Mouse (Mus musculus): ENCODE results near the gene Snapc3. TPM values are rescaled to one million over a fixed set of nuclear protein-coding genes. Genes with fewer than 3 reads are reported as not detected.
"Not testable (repeated sequence)": the region's sequence is repeated elsewhere in the genome, so short reads cannot be mapped to it uniquely, and the experiment has no call there.

The Snapc3 gene
- polyA plus RNA-seq, 1 experiment, result not detected

- WGBS, result 26% methylated on average over 7 of the region's 7 CpGs
- H3K27ac ChIP-seq (ENCODE audit: insufficient read depth, low read depth, low read length), result no peak overlapping the region
- no peak for TF ChIP-seq CTCF (IDR thresholded peaks at IDR 0.05; ENCODE audit: insufficient read depth, low read depth, low read length)
- TF ChIP-seq POLR2A (IDR thresholded peaks at IDR 0.05; ENCODE audit: insufficient read depth, low read depth, low read length), result no peak
- H3K4me3 ChIP-seq (ENCODE audit: insufficient read depth, low read depth, low read length), result no peak overlapping the region
- H3K4me1 ChIP-seq (ENCODE audit: control insufficient read depth, insufficient read depth, low read length), result no peaks in the 10 kb centered on the region
These were observed 83.5 kb downstream of the Snapc3 start for GRCm38 (mm10) chr4:83501037-83501430.

- no peak for TF ChIP-seq POLR2A (IDR thresholded peaks at IDR 0.05; ENCODE audit: insufficient read depth, low read depth, low read length)
- no peak for TF ChIP-seq CTCF (IDR thresholded peaks at IDR 0.05; ENCODE audit: insufficient read depth, low read depth, low read length)
- no peak overlapping the region for H3K4me3 ChIP-seq (ENCODE audit: insufficient read depth, low read depth, low read length)
- peaks cover 5% of the 10 kb centered on the region; the same call in 1 of the 2 replicates for H3K4me1 ChIP-seq (ENCODE audit: control insufficient read depth, insufficient read depth, low read length)
- WGBS, result 79% methylated on average over 2 of the region's 2 CpGs
- no peak overlapping the region for H3K27ac ChIP-seq (ENCODE audit: insufficient read depth, low read depth, low read length)
These were observed 92.1 kb downstream of the Snapc3 start for GRCm38 (mm10) chr4:83509600-83509999.

- Histone ChIP-seq H3K27ac (ENCODE audit: insufficient read depth, low read depth, low read length) (no peak overlapping the region), H3K4me3 (ENCODE audit: insufficient read depth, low read depth, low read length) (no peak overlapping the region), H3K4me1 (ENCODE audit: control insufficient read depth, insufficient read depth, low read length) (peaks cover 6% of the 10 kb centered on the region; the same call in 1 of the 2 replicates)
- WGBS, result 64% methylated on average over 8 of the region's 8 CpGs
- no peak for TF ChIP-seq POLR2A (IDR thresholded peaks at IDR 0.05; ENCODE audit: insufficient read depth, low read depth, low read length)
- no peak for TF ChIP-seq CTCF (IDR thresholded peaks at IDR 0.05; ENCODE audit: insufficient read depth, low read depth, low read length)
These were observed 93.6 kb downstream of the Snapc3 start for GRCm38 (mm10) chr4:83511083-83511482.

GRCm38 (mm10) chr4:83512217-83512616 lies 94.7 kb downstream of the Snapc3 start:
- no peak overlapping the region for H3K27ac ChIP-seq (ENCODE audit: insufficient read depth, low read depth, low read length)
- WGBS, result 93% methylated on average over 3 of the region's 3 CpGs
- TF ChIP-seq POLR2A (IDR thresholded peaks at IDR 0.05; ENCODE audit: insufficient read depth, low read depth, low read length), result no peak
- H3K4me1 ChIP-seq (ENCODE audit: control insufficient read depth, insufficient read depth, low read length), result peaks cover 6% of the 10 kb centered on the region; the same call in 1 of the 2 replicates
- no peak overlapping the region for H3K4me3 ChIP-seq (ENCODE audit: insufficient read depth, low read depth, low read length)

GRCm38 (mm10) chr4:83512644-83513043 lies 95.1 kb downstream of the Snapc3 start:
- WGBS, result 69% methylated on average over 2 of the region's 2 CpGs
- H3K4me1 ChIP-seq (ENCODE audit: control insufficient read depth, insufficient read depth, low read length), result peaks cover 6% of the 10 kb centered on the region; the same call in 1 of the 2 replicates
- TF ChIP-seq POLR2A (IDR thresholded peaks at IDR 0.05; ENCODE audit: insufficient read depth, low read depth, low read length) (no peak), CTCF (IDR thresholded peaks at IDR 0.05; ENCODE audit: insufficient read depth, low read depth, low read length) (no peak)

GRCm38 (mm10) chr4:83514183-83514582 lies 96.7 kb downstream of the Snapc3 start:
- H3K4me1 ChIP-seq (ENCODE audit: control insufficient read depth, insufficient read depth, low read length), result 0 out of 2 replicates have a peak, but pooled peaks cover 4% of the 10 kb centered on the region
- WGBS, result 92% methylated on average over 1 of the region's 1 CpGs
- no peak overlapping the region for H3K27ac ChIP-seq (ENCODE audit: insufficient read depth, low read depth, low read length)
- H3K4me3 ChIP-seq (ENCODE audit: insufficient read depth, low read depth, low read length), result no peak overlapping the region
- no peak for TF ChIP-seq POLR2A (IDR thresholded peaks at IDR 0.05; ENCODE audit: insufficient read depth, low read depth, low read length)
- no peak for TF ChIP-seq CTCF (IDR thresholded peaks at IDR 0.05; ENCODE audit: insufficient read depth, low read depth, low read length)

More at GRCm38 (mm10) chr4:83512644-83513043, 95.1 kb downstream of the Snapc3 start:
- Histone ChIP-seq H3K27ac (ENCODE audit: insufficient read depth, low read depth, low read length) (no peak overlapping the region), H3K4me3 (ENCODE audit: insufficient read depth, low read depth, low read length) (no peak overlapping the region)

GRCm38 (mm10) chr4:83514976-83515669 lies 97.6 kb downstream of the Snapc3 start:
- Histone ChIP-seq H3K4me1 (ENCODE audit: control insufficient read depth, insufficient read depth, low read length) (0 out of 2 replicates have a peak, but pooled peaks cover 4% of the 10 kb centered on the region), H3K27ac (ENCODE audit: insufficient read depth, low read depth, low read length) (no peak overlapping the region), H3K4me3 (ENCODE audit: insufficient read depth, low read depth, low read length) (no peak overlapping the region)
- no peak for TF ChIP-seq POLR2A (IDR thresholded peaks at IDR 0.05; ENCODE audit: insufficient read depth, low read depth, low read length)
- WGBS, result 71% methylated on average over 10 of the region's 10 CpGs

- H3K27ac ChIP-seq (ENCODE audit: insufficient read depth, low read depth, low read length); H3K4me3 ChIP-seq (ENCODE audit: insufficient read depth, low read depth, low read length); H3K4me1 ChIP-seq (ENCODE audit: control insufficient read depth, insufficient read depth, low read length): not testable (repeated sequence)
- WGBS, result 96% methylated on average over 5 of the region's 6 CpGs
These were observed 98.6 kb downstream of the Snapc3 start for GRCm38 (mm10) chr4:83516144-83516543.

Other genes starting within 250 kb of the Snapc3 start
- not detected in 2 replicates for gene Ttc39b, start 93.5 kb upstream of the Snapc3 start, polyA plus RNA-seq (2012; ENCODE audit: insufficient read depth, insufficient read length, low replicate concordance, missing spikeins)
- gene Psip1, start 68.7 kb downstream of the Snapc3 start, polyA plus RNA-seq (2012; ENCODE audit: insufficient read depth, insufficient read length, low replicate concordance, missing spikeins), result 311 TPM in 1 of 2 replicates, not detected in the other
- not detected in 2 replicates for gene Ccdc171, start 107.8 kb downstream of the Snapc3 start, polyA plus RNA-seq (2012; ENCODE audit: insufficient read depth, insufficient read length, low replicate concordance, missing spikeins)